ENCODE assay signal across 25 mouse cellular contexts in the genomic region with DNA sequence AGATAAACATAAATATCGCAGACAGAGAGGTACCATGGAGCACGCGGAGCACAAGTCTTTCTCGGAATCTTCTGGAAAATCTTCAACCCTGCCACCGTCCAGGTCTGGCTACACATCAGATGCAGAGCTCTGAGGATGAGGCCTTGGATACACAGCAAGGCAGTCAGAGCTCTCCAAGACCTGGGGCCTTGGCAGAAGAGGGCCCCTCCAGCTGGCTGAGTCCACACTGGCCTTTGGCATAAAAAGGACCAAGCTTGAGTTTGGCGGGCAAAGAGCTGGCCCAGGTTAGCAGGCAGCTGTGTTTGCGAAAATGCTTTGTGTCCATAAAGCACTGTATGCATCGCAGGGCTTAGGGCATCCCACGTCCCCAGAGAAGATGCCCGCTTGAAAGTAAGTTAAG. TPM values are rescaled to one million over a fixed set of nuclear protein-coding genes. Genes with fewer than 3 reads are reported as not detected.
DNase-seq lines count a peak whose midpoint lies in the region; ATAC-seq and TF ChIP-seq lines count a peak whose summit lies in the region.
"Had no signal": no experiment of that assay in that cellular context is flagged by ENCODE, and none has a peak within 500 bp of the region (broad histone marks: within the 10 kb centered on the region; RNA-seq: fewer than 3 reads in every experiment).

No protein-coding gene starts in this region.

- H3K36me3 ChIP-seq in hindbrain, postnatal 0 days (ENCODE audit: insufficient read depth, low read length) = no peaks in the 10 kb centered on the region
- H3K36me3 ChIP-seq in hindbrain, embryonic 16.5 days (ENCODE audit: control insufficient read depth, insufficient read depth, low read length) = no peaks in the 10 kb centered on the region
- H3K36me3 ChIP-seq: G1E had no signal

- H3K27ac ChIP-seq in hindbrain, postnatal 0 days = no peak overlapping the region
- no peak overlapping the region for H3K27ac ChIP-seq in hindbrain, embryonic 16.5 days (ENCODE audit: low read depth, low read length)

- intact Hi-C loops in left cerebral cortex, postnatal 4 days (cut with DNase I) = no loop called here

- no peak overlapping the region for H3K9ac ChIP-seq in hindbrain, postnatal 0 days (replicated peaks; ENCODE audit: low read length)
- no peak overlapping the region for H3K9ac ChIP-seq in hindbrain, embryonic 16.5 days (ENCODE audit: low read depth, low read length)

- H3K4me2 ChIP-seq in hindbrain, postnatal 0 days (ENCODE audit: low read depth, low read length) = no peak overlapping the region
- H3K4me2 ChIP-seq in hindbrain, embryonic 16.5 days (ENCODE audit: low read length) = no peak overlapping the region

- 71% methylated on average over 10 of the region's 10 CpGs for WGBS in hindbrain, postnatal 0 days
- WGBS in hindbrain, embryonic 16.5 days = 92% methylated on average over 10 of the region's 10 CpGs

- H3K9me3 ChIP-seq in hindbrain, postnatal 0 days (ENCODE audit: low read length) = no peaks in the 10 kb centered on the region
- H3K9me3 ChIP-seq in hindbrain, embryonic 16.5 days (ENCODE audit: control insufficient read depth, low read length) = no peaks in the 10 kb centered on the region
- H3K9me3 ChIP-seq: G1E had no signal

- TF ChIP-seq CTCF in hindbrain, postnatal 0 days (IDR thresholded peaks at IDR 0.05; ENCODE audit: low read depth) = no peak

- no peaks in the 10 kb centered on the region for H3K4me1 ChIP-seq in hindbrain, postnatal 0 days (ENCODE audit: insufficient read depth, low read length)
- H3K4me1 ChIP-seq in hindbrain, embryonic 16.5 days (ENCODE audit: control insufficient read depth, insufficient read depth, low read depth, low read length) = no peaks in the 10 kb centered on the region; the same call in 1 of the 2 replicates

- no peak for ATAC-seq in cerebellum, adult (ENCODE audit: insufficient number of reproducible peaks, low FRiP score, low TSS enrichment)
- peak; percentile 51; the same call in 1 of the 2 replicates for ATAC-seq in hindbrain, postnatal 0 days
- ATAC-seq in hindbrain, embryonic 16.5 days = no peak
- ATAC-seq: activated CD4-positive, CD25-positive, alpha-beta regulatory T cell, adult 4 months; CD4-positive, CD25-positive, alpha-beta regulatory T cell, adult 4 months; Patski had no signal

- H3K27me3 ChIP-seq in hindbrain, postnatal 0 days (ENCODE audit: insufficient read depth, low read length) = no peaks in the 10 kb centered on the region
- no peaks in the 10 kb centered on the region for H3K27me3 ChIP-seq in hindbrain, embryonic 16.5 days (replicated peaks; ENCODE audit: control insufficient read depth, insufficient read depth, low read length)
- H3K27me3 ChIP-seq: Patski had no signal

- no peak overlapping the region for H3K4me3 ChIP-seq in hindbrain, postnatal 0 days (ENCODE audit: low read length)
- H3K4me3 ChIP-seq in hindbrain, embryonic 16.5 days (ENCODE audit: low read length) = no peak overlapping the region

- peak; percentile 82 to 89 for DNase-seq in cerebellum, postnatal 10 days
- no peak for DNase-seq in cerebellum, adult 11 months
- DNase-seq in cerebellum, postnatal 14 days = peak; percentile 71 to 73
- DNase-seq in hindbrain, postnatal 0 days (ENCODE audit: low spot score) = no peak
- DNase-seq in left cerebral cortex, postnatal 4 days = peak; percentile 77
- DNase-seq in left cerebral cortex, adult 8-10 months (ENCODE audit: low spot score in 2 of 2) = no peak
- DNase-seq: adrenal gland, adult 2 months; adrenal gland, adult 8-10 months; adrenal gland, postnatal 10 days; adrenal gland, postnatal 14 days; adrenal gland, postnatal 25 days; adrenal gland, postnatal 36 days; B cell, adult 2 months; cerebellum, adult 11-12 months; cerebellum, adult 18-20 months; cerebellum, adult 2 months had no signal

RNA-seq across cellular contexts. Expression of gene Crtac1, which starts 17.0 kb away (rescaled TPM):
- total RNA-seq in hindbrain, postnatal 0 days (2014; rRNA removed) = 31.3 and 34.8 TPM in 2 replicates
- 50.2 and 53.1 TPM in 2 replicates for polyA plus RNA-seq in hindbrain, postnatal 0 days (2015; fragmentation: Nextera tagmentation; extraction: Ambion mirVana)
- polyA plus RNA-seq in hindbrain, embryonic 16.5 days (2015; fragmentation: Nextera tagmentation; extraction: Ambion mirVana) = 44.3 and 50.2 TPM in 2 replicates
- 10 to 100 TPM; 40.9 to 53.3 TPM for total RNA-seq in left cerebral cortex, postnatal 4 days (2021)
- total RNA-seq in left cerebral cortex, adult 8-10 months (2022) = 10 to 100 TPM; 52.0 to 64.1 (median 55.9) TPM
- total RNA-seq: CH12.LX, G1E, MEL had no signal
- polyA plus RNA-seq: activated CD4-positive, CD25-positive, alpha-beta regulatory T cell, adult 4 months; C2C12; CD4-positive, CD25-positive, alpha-beta regulatory T cell, adult 4 months; G1E had no signal

Comparison
In these comparisons a context has a peak if more than half of its experiments do, and no peak if none do; other contexts are left out.
1. DNase-seq: peak in cerebellum, postnatal 10 days (2 of 2), cerebellum, postnatal 14 days (2 of 2) and left cerebral cortex, postnatal 4 days (single experiment); none in cerebellum, adult 11 months (single experiment), hindbrain, postnatal 0 days (single experiment) and left cerebral cortex, adult 8-10 months (0 of 2).